Mouse (Mus musculus) spleen, adult 2 months (tissue): ENCODE measurements around the gene Tsen54.

Source experiments
- CTCF ChIP-seq: fragments of 200-500 bp; IDR thresholded peaks from 2 replicates; pipeline ENCODE4 v1.5.1; 2011; ENCODE audit warnings: mild to moderate bottlenecking, inconsistent platforms; ENCODE audit not compliant: insufficient read depth, insufficient read length, insufficient replicate concordance; ENCODE audit errors: extremely low read depth
- POLR2A ChIP-seq: fragments of 200-500 bp; IDR thresholded peaks from 2 replicates; pipeline ENCODE4 v1.6.1; 2011; ENCODE audit warnings: low read depth, low read length, inconsistent platforms

GRCm38 (mm10) chr11:115837606-115838345 is 23.3 kb downstream of the Tsen54 start:
- TF ChIP-seq CTCF (no peak), POLR2A (no peak)
